Mouse (Mus musculus): Measurements from ENCODE around the gene Dhrs3. TPM values are rescaled to one million over a fixed set of nuclear protein-coding genes. Genes with fewer than 3 reads are reported as not detected.

Dhrs3 gene
- 10 to 100 TPM; 28.7 to 41.1 (median 35.0) TPM for total RNA-seq (2022)

DNA sequence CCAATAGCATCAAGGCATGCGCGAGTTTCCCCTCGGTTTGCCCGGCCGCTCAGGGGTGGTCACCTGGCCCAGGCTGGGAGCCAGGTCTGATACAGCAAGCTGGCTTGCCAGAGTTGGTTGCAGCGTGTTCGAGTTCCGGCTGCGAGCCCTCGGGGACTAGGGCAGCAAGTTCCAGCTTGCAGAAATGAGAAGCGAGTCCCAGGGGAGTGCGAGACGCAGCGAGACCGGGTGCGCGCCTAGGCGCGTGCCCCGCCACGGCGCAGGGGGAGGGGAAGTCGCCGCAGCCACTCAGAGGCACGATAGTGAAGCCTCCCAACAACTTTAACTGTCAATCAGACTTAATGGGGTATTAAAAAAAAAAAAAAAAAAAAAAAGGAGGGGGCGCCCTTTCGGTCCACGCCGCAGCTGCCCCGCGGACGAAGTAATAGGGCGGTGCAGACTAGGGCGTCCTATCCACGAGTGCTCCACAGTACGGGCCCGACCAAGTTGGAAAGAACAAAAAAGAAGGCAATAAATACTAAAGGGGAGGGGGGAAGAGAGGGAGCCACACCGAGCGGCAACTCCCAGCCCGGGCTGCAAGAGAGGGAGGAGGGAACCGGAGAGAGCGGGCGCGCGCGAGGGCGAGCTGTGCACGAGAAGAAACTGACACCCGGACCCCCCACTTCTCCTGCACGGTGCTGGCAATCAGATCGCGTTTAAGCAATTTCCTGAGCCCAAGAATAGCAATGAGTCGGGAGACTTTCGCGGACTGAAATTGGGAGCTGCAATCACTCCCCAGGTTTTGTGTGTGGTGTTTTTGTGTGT lies at the start of gene Dhrs3:
Gene Dhrs3 (plus strand): TSS at position 695 of the 804 bp plus-strand sequence.
- peak; percentile 43 to 51 for DNase-seq (ENCODE audit: low spot score in 2 of 2)

DNA sequence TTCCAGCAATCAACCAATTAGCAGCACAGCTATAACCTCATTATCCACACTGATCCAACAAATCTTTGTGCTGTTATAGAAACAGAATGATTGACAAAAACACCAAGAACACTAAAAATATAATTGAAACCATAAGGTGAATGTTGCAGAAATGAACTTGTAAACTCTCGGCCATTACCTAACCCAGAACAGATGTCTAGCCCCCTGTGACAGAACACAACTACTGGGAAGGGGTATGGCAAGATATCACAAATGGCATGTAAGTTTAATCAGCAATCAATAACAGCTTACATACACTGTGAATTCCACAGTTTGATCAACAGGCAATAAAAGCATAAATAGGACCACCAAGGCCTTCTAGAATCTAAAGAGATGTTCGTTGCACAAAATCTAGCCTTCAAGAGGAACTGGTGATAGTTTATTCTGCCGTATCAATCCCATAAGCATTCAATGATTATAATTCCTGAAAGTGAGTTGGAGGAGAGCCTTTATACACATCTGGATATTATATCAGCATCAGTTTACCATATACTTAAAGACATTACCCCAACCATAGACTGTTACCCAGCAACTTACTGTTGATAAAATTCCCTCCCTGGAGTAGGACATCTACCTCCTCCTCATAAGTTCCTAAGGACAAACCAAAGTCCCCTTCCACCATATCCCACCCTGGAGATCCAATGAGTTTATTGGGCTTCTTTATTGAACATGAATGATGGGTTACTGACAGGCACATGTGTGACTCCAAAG lies 30.7 kb upstream of the Dhrs3 start:
- DNase-seq (ENCODE audit: low spot score in 2 of 2) = no peak

DNA sequence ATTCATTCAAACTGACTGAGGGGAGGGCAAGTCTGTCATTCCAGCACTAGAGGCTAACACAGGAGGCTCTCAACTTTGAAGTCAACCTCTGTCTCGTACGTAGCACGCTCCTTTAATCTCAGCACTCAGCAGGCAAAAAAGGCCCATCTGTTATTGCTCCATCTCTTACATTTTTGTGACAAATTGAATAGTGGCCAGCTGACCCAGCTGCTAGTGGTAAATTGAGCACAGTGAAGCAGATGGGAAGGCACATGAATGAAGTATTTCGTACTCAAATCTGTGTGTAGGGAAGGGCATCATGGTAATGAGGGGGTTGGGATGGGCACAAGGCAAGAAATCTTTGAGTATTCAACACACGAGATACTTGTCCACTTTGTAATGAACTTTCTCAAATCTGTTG lies 24.7 kb upstream of the Dhrs3 start:
- DNase-seq (ENCODE audit: low spot score in 2 of 2) = peak; percentile 21 to 34

DNA sequence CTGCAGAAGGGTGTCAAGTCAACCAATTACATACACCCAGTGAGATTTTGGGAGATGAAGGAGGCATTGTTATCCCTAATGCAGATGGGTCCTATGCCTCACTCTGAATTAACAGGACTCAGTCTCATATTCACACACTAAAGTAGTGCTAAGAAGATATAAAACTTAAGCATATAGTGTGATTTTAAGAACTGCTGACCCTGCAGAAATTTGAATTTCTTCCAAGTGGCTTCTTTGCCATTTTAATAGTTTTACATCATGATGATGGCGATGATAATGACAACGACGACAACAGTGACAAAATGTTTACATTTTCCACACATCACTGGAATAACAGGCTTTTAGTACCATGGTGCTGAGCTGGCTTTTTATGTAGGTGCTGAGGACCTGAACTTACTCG lies 24.0 kb upstream of the Dhrs3 start:
- no peak for DNase-seq (ENCODE audit: low spot score in 2 of 2)

DNA sequence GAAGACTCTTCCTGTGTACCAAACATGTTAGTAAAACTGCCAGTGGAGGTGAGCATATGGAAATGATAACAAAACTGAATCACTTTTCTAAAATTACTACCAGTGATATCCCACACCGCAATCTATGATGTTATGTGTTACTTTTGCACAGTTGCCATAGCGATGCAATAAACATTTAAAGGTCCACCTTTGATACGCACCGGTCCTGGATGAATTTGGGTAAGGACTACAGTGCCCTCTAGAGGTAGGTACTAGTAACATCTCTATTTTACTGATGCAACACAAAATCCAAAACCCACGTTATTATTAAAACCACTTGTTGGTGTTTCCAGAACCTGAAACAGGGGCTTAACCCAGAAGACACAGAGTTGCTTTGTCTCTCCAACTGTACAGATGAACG lies 19.7 kb upstream of the Dhrs3 start:
- DNase-seq (ENCODE audit: low spot score in 2 of 2) = no peak

DNA sequence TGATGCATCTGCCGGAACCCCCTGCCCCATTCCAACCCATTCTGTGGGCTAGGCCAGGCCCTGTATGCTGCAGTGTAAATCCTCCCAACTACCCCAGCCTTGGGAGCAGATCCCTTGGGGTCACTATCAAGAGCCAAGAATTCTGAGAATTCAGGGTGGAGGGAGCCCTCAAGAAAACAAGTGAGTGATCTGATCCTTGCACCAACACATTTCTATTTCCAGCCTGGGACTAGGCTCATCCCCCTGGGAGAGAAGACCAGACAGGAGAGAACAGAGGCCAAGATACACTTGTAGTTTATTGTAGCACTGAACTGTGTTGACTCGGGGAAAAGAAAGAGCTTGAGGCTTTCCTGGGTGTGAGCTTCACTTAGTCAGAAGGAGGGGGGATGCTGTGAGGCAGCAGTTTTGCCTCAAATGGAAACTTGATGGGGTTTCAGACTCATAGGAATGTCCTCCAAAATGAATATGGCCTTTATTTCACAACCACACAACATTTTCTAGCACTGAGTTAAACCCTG lies 17.0 kb upstream of the Dhrs3 start:
- DNase-seq (ENCODE audit: low spot score in 2 of 2) = no peak

DNA sequence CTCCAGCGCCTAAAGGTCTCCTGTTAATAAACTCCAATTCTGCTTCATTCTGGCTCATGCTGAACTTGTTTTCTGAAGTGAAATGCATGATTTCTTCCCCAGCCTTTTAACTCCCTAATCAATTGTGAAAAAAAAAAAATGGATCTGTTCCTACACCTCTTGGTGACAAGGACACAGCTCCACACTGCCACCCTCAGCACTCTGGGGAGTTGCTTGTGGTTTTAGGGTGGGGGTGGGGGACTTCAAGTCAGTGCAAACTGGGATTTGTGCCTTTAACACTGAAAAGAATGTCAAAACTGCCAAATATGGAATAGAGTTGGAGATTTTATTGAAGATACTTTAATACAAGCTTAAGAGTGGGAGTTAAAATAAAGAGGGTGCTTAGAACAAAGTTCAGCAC lies 13.1 kb upstream of the Dhrs3 start:
- DNase-seq (ENCODE audit: low spot score in 2 of 2) = no peak

DNA sequence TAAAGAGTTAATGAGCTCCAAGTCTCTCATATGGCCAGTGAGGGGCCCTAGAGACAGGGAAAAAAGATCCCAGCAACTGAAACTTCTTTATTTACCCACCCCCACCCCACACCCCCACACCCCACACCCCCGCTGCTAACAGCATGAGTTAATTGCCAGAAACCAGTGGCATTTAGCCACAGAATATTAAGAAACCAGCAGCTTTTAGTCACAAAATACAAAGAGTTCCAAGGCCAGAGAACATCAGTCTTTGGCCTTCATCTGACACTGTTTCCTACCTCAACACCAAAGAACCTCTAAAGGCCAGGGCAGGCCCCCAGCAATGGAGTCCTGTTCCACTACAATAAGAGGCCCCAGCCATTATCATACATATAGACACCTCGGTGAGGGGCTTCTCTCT lies 11.3 kb upstream of the Dhrs3 start:
- DNase-seq (ENCODE audit: low spot score in 2 of 2) = no peak

DNA sequence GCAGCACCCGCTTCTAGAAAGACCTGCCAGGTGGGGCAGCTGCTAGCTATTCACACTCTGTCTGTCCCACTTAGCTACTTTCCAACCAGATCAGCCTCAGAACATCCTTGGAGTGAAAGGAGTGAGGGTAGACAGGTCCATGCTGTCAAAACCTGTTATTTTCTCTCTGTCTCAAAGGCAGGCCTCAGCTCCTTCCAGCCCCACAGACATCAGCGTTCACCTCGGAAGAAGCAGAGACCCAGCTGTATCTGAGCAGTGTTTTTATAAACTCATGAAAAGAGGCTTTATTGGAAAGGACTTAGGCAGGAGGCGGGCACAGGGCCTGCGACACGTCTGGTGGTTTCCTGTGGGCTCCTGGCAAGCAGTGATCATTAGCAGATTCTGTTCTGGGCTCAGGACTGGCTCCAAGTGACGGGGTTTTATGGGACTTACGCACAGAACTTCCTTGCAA lies 9.7 kb upstream of the Dhrs3 start:
- DNase-seq (ENCODE audit: low spot score in 2 of 2) = peak; percentile 31 to 57

DNA sequence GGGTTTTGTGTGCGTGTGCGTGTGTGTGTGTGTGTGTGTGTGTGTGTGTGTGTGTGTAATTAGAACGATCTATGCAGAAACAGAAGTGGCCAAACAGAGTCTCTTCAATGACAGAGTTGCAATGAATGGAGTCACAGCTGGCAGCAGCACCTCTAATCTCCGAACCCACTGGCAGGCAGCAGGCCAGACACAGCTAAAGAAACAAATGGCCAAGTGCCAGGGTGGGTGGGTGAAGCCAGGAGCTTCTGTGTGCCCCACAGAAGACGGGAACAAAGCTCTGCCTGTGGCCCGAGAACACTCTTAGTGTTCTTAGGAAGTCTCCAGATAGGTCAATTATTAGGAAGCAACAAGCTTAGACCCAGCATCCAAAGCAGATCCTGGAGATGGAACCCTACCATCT lies 6.2 kb upstream of the Dhrs3 start:
- DNase-seq (ENCODE audit: low spot score in 2 of 2) = peak; percentile 60 to 72

DNA sequence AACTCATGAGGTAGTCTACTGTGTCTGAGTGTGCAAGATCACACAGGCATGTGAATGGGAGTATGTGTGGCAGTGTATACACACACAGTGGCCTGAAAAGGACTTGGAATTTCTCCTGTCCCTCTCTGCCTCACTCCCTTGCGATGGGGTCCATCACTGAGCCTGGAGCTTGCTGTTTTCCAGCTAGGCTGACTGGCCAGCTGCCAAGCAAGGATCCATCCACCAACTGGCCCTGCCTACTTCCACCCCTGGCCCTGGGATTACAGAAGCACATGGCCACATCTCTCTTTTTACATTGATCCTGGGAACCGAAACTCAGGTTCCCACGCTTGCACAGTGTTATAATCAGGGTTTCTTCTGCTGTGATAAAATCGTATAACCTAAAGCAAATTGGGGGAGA lies 3.9 kb upstream of the Dhrs3 start:
- DNase-seq (ENCODE audit: low spot score in 2 of 2) = no peak

DNA sequence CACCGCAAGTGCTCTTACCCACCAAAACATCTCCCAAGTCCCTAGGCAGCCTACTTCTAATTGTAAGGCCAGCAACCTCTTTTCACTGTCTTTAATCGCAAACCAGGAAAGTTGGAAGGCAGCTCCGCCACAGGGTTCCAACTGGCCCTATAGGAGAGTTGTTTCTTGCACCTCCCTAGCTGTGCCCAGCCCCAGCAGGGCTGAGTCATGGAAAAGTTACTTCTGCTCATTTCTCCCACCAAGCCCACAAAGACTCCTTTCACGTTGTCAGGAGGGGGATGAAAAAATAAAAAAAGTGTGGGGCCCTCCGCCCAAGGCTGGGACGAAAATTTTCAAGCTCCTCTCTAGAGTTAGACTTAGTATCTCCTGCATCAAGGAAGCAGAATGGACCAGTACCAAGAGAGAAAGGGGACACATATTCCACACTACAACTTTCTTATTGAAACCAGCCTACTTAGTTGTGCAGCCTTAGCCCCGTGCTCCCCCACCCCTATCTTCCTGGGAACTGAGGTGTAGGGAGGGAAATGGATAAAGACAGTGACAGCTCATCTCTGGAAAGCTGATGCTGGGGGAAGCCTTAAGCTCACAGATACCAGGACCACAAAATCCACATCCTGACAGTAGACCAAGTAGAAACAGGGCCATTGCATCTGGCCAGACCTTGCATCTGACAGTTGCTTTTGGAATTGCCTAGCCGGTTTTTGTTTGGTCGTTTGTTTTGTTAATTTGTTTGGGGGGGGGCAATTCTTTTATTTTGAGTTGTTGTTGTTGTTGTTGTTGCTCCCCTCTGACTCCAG lies 2.9 kb upstream of the Dhrs3 start:
- no peak for DNase-seq (ENCODE audit: low spot score in 2 of 2)

DNA sequence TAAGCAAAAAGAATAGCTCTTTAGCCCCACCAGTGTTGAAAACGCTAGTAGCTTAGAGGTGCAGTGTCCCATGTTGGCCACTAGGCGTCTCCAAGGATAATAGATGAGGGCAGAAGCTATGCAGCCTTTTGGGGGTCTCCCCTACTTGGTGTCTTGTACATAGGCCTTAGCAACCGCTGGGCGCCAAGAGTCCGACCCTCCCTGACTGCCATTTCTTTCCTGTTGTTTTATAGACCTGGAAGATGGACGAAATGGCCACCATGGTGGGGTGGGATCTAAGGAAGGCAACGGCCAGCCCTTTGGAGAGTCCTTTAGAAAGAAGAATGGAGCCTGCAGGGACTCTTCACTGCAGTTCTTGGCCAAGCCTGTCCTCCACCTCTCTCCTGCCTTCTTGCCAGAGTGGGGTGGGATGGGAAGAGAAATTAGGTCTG lies 1.9 kb upstream of the Dhrs3 start:
- DNase-seq (ENCODE audit: low spot score in 2 of 2) = peak; percentile 38 to 40

DNA sequence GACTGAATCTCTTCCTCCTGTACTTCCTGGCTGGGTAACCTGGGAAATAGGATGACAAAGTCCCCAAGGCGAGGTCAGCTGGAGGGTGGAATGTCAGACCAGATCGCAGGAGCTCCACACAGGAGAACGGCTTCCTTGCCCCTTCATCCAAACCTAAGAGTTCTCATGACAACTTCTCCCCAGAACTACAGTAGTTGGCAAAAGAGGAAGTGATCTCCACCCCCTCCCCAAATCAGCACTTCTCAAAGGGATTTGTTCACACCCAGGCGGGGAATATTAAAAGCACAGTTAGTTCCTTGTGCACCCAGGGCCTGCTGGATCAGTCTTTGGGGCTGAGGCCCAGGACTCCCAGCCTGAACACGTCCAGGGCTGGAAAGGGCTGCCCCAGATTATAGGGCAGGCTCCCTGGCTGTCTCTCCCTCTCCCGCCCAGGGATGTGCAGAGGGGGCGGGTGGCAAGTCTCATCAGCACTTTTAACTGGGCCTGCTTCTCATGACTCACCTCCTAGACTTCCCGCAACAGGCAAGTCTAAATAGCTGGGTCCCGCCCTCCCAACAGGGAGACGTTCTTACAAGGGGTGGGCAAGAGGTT lies 1.4 kb upstream of the Dhrs3 start:
- DNase-seq (ENCODE audit: low spot score in 2 of 2) = no peak

DNA sequence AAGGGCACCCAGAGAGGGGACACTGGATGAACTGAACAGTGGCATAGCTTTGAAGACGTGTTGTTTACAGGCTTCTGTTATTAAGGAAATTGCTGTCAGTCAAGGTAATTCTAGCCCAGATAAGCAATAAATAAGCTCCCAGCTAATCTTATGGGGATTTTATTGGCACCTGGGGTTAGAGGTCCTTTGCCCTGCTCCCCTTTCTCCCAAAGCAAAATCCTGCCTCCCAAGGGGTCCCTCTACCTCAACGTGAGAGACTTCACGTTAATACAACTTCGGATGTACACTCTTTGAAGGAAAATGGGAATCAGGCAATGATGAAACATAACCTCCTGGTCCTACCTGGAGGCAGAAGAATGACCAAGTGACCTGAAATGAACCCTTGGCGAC lies 889 bp upstream of the Dhrs3 start:
- no peak for DNase-seq (ENCODE audit: low spot score in 2 of 2)

DNA sequence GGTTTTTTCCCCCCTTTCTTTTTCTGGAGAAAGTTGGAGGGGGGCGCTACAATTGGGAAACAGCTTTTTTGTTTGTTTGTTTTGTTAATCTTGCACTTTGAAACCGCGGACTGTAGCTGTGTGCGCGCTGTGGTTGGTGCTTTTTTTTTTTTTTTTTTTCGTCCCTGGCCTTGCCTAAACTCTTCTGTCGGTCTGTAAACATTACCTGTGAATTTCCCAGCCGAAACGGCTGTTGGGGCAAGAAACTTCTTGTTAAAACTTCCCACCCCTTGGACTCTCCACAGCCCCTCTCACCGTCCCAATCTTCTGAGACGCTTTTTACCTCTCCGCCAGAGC lies 278 bp downstream of the Dhrs3 start:
- DNase-seq (ENCODE audit: low spot score in 2 of 2) = no peak

DNA sequence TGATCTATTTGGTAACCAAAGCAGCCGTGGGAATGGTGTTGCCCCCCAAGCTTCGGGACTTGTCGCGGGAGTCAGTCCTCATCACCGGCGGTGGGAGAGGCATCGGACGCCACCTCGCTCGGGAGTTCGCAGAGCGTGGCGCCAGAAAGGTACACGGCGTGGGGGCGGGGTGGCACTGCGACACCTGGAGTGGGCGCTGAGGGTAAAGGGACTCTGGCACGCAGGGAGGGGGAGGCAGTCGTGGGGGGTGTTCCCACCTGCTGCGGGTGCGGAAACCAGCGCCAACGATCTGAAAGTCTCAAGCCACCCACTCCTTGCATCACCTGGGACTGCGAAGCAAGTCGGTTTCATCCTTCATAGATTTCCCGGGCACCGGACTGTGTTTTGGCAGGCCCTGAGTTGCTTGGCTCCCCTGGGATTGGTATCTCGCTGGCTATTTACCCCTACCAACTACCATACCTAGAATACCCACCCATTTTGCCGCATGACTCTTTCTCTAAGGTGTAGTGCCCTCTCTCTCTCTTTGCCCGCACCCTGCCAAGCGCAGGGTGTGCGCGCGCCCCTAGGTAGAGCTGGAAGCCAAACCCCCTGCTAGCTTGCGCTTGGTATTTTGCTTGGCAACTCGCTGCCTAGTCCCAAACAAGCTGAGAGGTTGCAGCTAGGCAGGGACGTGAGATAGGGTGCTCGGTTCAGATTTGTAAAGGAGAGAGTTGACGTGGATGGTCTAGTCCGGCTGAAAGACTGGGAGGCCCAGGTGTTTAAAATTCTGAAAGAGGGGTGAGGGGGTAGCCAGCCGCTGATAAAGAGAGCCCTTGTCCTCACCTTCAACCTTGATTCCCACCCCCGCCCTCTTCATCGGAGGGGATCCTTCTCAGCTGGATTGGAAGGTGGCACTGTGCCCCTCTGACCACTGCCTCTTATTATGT lies 1.2 kb downstream of the Dhrs3 start:
- DNase-seq (ENCODE audit: low spot score in 2 of 2) = no peak

DNA sequence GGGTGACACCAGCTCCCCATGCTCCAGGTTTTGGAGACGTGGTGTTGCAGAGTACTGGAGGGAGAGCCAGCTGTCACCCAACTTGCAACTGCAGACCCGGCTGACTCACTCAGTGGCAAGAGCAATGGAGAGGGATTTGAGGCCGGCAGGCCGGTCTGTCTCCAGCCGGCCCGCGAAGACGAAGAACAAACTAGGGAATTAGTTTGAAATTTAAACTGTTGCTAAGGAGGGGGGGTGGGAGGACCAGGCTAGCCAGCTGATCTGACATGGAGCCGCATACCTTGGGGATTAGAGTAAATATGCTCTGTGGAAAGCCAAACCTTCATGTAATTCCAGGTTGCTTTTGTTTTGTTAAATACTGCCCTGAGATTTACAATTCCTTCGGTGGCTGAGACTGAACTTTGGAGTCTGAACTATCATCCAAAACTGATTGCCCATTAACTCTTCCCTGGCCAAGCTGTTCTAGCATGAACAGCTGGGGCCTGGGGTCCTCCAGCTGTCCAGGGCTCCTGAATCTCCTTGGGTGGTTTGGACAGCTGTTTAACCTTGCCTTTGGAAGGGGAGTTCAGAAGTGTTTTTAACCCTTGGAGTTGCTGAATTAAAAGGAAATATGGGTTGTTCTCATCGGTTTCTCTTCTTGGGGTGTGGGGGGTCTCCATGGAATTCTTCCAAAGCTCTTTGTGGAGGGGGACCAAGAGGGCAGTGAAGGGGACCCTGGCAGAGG lies 2.0 kb downstream of the Dhrs3 start:
- DNase-seq (ENCODE audit: low spot score in 2 of 2) = no peak

DNA sequence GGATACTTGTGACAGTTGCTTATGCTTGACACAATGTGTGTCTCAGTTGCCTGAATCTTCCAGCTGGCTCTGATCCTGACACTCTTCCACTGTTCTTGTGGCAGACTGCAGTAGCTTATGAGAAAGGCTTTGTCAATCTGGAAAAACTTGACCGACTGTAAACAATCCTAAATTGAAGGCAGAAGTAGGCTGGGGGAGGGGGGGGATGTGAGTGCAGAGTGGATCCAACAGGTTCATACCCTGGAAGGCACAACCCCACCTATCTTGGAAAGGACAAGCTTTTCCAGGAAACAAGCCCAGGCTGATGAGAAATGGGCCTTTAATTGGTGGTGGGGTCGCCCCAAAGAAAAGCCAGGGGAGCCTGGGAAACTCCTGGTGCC lies 2.6 kb downstream of the Dhrs3 start:
- DNase-seq (ENCODE audit: low spot score in 2 of 2) = no peak

DNA sequence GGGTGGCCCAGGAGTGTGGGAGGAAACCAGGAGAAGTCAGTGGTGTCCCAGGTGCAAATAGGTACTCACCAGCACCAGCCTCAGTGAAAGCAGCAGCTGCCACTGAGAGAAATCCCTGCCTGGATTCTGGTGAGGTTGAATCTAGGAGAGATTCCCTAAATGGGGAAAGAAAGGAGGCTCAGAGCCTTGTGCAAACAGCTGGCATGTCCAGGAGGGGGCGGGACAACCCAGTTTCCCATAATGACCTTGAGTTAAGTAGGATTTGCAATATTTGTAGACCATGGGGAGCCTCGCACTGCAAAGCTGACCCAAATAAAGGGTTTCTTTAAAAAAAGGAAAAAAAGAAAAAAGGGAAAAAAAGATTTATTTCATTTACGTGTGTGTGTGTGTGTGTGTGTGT lies 3.7 kb downstream of the Dhrs3 start:
- DNase-seq (ENCODE audit: low spot score in 2 of 2) = peak in 1 of 2 experiments; percentile 14
